In genomic region chr6:119058896-119059295, GRCm38 (mm10) we compare ENCODE assay signal across 21 mouse cellular contexts.
DNase-seq lines count a peak whose midpoint lies in the region; ATAC-seq and TF ChIP-seq lines count a peak whose summit lies in the region.
"Had no signal": no experiment of that assay in that cellular context is flagged by ENCODE, and none has a peak within 500 bp of the region (broad histone marks: within the 10 kb centered on the region; RNA-seq: fewer than 3 reads in every experiment).

No protein-coding gene starts in this region.

- WGBS in forebrain, embryonic 10.5 days, result 65% methylated on average over 3 of the region's 3 CpGs
- WGBS in forebrain, embryonic 15.5 days, result 58% methylated on average over 3 of the region's 3 CpGs
- 33% methylated on average over 3 of the region's 3 CpGs for WGBS in heart, embryonic 15.5 days
- WGBS in midbrain, embryonic 10.5 days, result 72% methylated on average over 3 of the region's 3 CpGs
- 48% methylated on average over 3 of the region's 3 CpGs for WGBS in midbrain, embryonic 15.5 days

- no peaks in the 10 kb centered on the region for H3K36me3 ChIP-seq in forebrain, embryonic 10.5 days (replicated peaks)
- peaks cover 7% of the 10 kb centered on the region for H3K36me3 ChIP-seq in forebrain, embryonic 15.5 days
- peaks cover 4% of the 10 kb centered on the region; the same call in 1 of the 2 replicates for H3K36me3 ChIP-seq in heart, embryonic 15.5 days
- no peaks in the 10 kb centered on the region for H3K36me3 ChIP-seq in midbrain, embryonic 10.5 days
- H3K36me3 ChIP-seq in midbrain, embryonic 15.5 days (replicated peaks), result no peaks in the 10 kb centered on the region
- H3K36me3 ChIP-seq: midbrain, embryonic 12.5 days had no signal

- no peak for TF ChIP-seq POLR2A in embryonic fibroblast, embryonic 13.5 days (IDR thresholded peaks at IDR 0.05; ENCODE audit: low read depth, low read length)

- H3K9me3 ChIP-seq in forebrain, embryonic 10.5 days, result no peaks in the 10 kb centered on the region
- H3K9me3 ChIP-seq in forebrain, embryonic 15.5 days, result no peaks in the 10 kb centered on the region
- no peaks in the 10 kb centered on the region for H3K9me3 ChIP-seq in heart, embryonic 15.5 days (replicated peaks)
- no peaks in the 10 kb centered on the region for H3K9me3 ChIP-seq in midbrain, embryonic 10.5 days (replicated peaks)
- no peaks in the 10 kb centered on the region for H3K9me3 ChIP-seq in midbrain, embryonic 15.5 days
- H3K9me3 ChIP-seq: midbrain, embryonic 12.5 days had no signal

- peaks cover 14% of the 10 kb centered on the region for H3K4me1 ChIP-seq in forebrain, embryonic 10.5 days
- H3K4me1 ChIP-seq in forebrain, embryonic 15.5 days, result peaks cover 5% of the 10 kb centered on the region
- H3K4me1 ChIP-seq in heart, embryonic 15.5 days (replicated peaks), result peaks cover 84% of the 10 kb centered on the region
- peaks cover 4% of the 10 kb centered on the region; the same call in 1 of the 2 replicates for H3K4me1 ChIP-seq in midbrain, embryonic 10.5 days
- H3K4me1 ChIP-seq in midbrain, embryonic 15.5 days, result peaks cover 10% of the 10 kb centered on the region; the same call in 1 of the 2 replicates
- H3K4me1 ChIP-seq in embryonic fibroblast, embryonic 13.5 days (ENCODE audit: control insufficient read depth, insufficient read depth, low read length), result peaks cover 7% of the 10 kb centered on the region
- H3K4me1 ChIP-seq: midbrain, embryonic 12.5 days had no signal

- H3K4me3 ChIP-seq in forebrain, embryonic 10.5 days, result no peak overlapping the region
- no peak overlapping the region for H3K4me3 ChIP-seq in forebrain, embryonic 15.5 days
- no peak overlapping the region for H3K4me3 ChIP-seq in heart, embryonic 15.5 days
- H3K4me3 ChIP-seq in midbrain, embryonic 10.5 days, result no peak overlapping the region
- H3K4me3 ChIP-seq in midbrain, embryonic 15.5 days, result no peak overlapping the region
- no peak overlapping the region for H3K4me3 ChIP-seq in embryonic fibroblast, embryonic 13.5 days (ENCODE audit: insufficient read depth, low read length)
- H3K4me3 ChIP-seq: erythroblast, embryonic 14.5 days; gastrocnemius, adult 2 months; heart, adult 2 months; midbrain, embryonic 12.5 days had no signal

- H3K9ac ChIP-seq in forebrain, embryonic 15.5 days (replicated peaks), result no peak overlapping the region
- H3K9ac ChIP-seq in heart, embryonic 15.5 days, result no peak overlapping the region
- H3K9ac ChIP-seq in midbrain, embryonic 15.5 days, result no peak overlapping the region
- H3K9ac ChIP-seq: forebrain, postnatal 0 days; midbrain, embryonic 12.5 days had no signal

- 0 out of 2 replicates have a peak overlapping the region, but pooled peaks have one; percentile 15 for H3K27ac ChIP-seq in forebrain, embryonic 10.5 days
- H3K27ac ChIP-seq in forebrain, embryonic 15.5 days (replicated peaks), result no peak overlapping the region
- peak overlapping the region; percentile 35 for H3K27ac ChIP-seq in heart, embryonic 15.5 days
- peak overlapping the region; percentile 28; the same call in 1 of the 2 replicates for H3K27ac ChIP-seq in midbrain, embryonic 10.5 days (replicated peaks)
- no peak overlapping the region for H3K27ac ChIP-seq in midbrain, embryonic 15.5 days
- 0 out of 2 replicates have a peak overlapping the region, but pooled peaks have one; percentile 8 for H3K27ac ChIP-seq in embryonic fibroblast, embryonic 13.5 days (ENCODE audit: insufficient read depth, low read length)
- H3K27ac ChIP-seq: gastrocnemius, adult 2 months; heart, adult 2 months; macrophage; midbrain, embryonic 12.5 days had no signal

- no peaks in the 10 kb centered on the region for H3K27me3 ChIP-seq in forebrain, embryonic 10.5 days (ENCODE audit: poor library complexity, severe bottlenecking)
- no peaks in the 10 kb centered on the region for H3K27me3 ChIP-seq in forebrain, embryonic 15.5 days
- H3K27me3 ChIP-seq in heart, embryonic 15.5 days, result no peaks in the 10 kb centered on the region
- H3K27me3 ChIP-seq in midbrain, embryonic 10.5 days (ENCODE audit: low read depth, poor library complexity, severe bottlenecking), result no peaks in the 10 kb centered on the region
- no peaks in the 10 kb centered on the region for H3K27me3 ChIP-seq in midbrain, embryonic 15.5 days (replicated peaks)
- H3K27me3 ChIP-seq: midbrain, embryonic 12.5 days had no signal

- no peak for DNase-seq in forebrain, embryonic 10.5 days (ENCODE audit: extremely low spot score, low spot score)
- no peak for DNase-seq in heart, adult 11 months
- no peak for DNase-seq in midbrain, embryonic 10.5 days (ENCODE audit: low spot score)
- no peak for DNase-seq in spleen, adult 12 weeks (ENCODE audit: low spot score)
- DNase-seq: adrenal gland, adult 8-10 months; cerebellum, adult 9-11 months; forebrain, postnatal 0 days; gastrocnemius, adult 2 months; heart, adult 2 months; kidney, postnatal 36 days; layer of hippocampus, adult 9-11 months; right cerebral cortex, adult 18-20 months had no signal

- no peak for ATAC-seq in forebrain, embryonic 15.5 days (replicated peaks)
- no peak for ATAC-seq in heart, embryonic 15.5 days (replicated peaks; ENCODE audit: insufficient number of reproducible peaks, insufficient read depth, low FRiP score, low read depth)
- no peak for ATAC-seq in midbrain, embryonic 15.5 days (replicated peaks)
- ATAC-seq: forebrain, postnatal 0 days; intestine, embryonic 16.5 days had no signal

- no peak overlapping the region for H3K4me2 ChIP-seq in forebrain, embryonic 15.5 days (replicated peaks)
- H3K4me2 ChIP-seq in heart, embryonic 15.5 days, result no peak overlapping the region
- H3K4me2 ChIP-seq in midbrain, embryonic 15.5 days, result no peak overlapping the region
- H3K4me2 ChIP-seq: liver, embryonic 11.5 days; midbrain, embryonic 12.5 days had no signal

- no peak for TF ChIP-seq CTCF in embryonic fibroblast, embryonic 13.5 days (IDR thresholded peaks at IDR 0.05; ENCODE audit: borderline replicate concordance, insufficient read depth, low read length)

Comparison
In these comparisons a context has a peak if more than half of its experiments do, and no peak if none do; other contexts are left out.
1. H3K27ac ChIP-seq: peak in forebrain, embryonic 10.5 days (single experiment), heart, embryonic 15.5 days (single experiment), midbrain, embryonic 10.5 days (single experiment) and embryonic fibroblast, embryonic 13.5 days (single experiment); none in forebrain, embryonic 15.5 days (single experiment) and midbrain, embryonic 15.5 days (single experiment).